Mouse (Mus musculus) Patski (cell line): ENCODE measurements around the gene Ticrr. TPM values are rescaled to one million over a fixed set of nuclear protein-coding genes. Genes with fewer than 3 reads are reported as not detected.

Source experiments
- ATAC-seq: fragments of 100-300 bp; one replicate; pipeline ENCODE4 v1.8.0; 2021
- CTCF ChIA-PET: fragments of 350-600 bp; sonication (Branson Sonifier 250); formaldehyde crosslinking; loops from one replicate; lab custom pipeline; 2022; ENCODE audit warnings: inconsistent platforms; lab: Charles Lee
- POLR2A ChIA-PET: fragments of 350-600 bp; sonication (Branson Sonifier 250); formaldehyde crosslinking; loops from one replicate; lab custom pipeline; 2022; ENCODE audit warnings: antibody characterized with exemption, inconsistent platforms; lab: Charles Lee
- DNase-seq: peaks from one replicate; pipeline ENCODE4 v3.0.0-alpha.2; 2011; ENCODE audit warnings: low read depth, low spot score
- H3K27me3 ChIP-seq: fragments of 371-371 bp; one replicate; pipeline ENCODE4 v1.5.1; 2021
- CTCF ChIP-seq: fragments of 100-300 bp; IDR thresholded peaks from one replicate; pipeline ENCODE4 v1.5.1; 2021
- in situ Hi-C: fragments of 300-500 bp; cut with MboI; formaldehyde crosslinking; loops from 3 replicates; pipeline ENCODE4 v1.11.1; 2018; ENCODE audit warnings: low pct_unique_long_range_greater_than_20kb, mixed read lengths
- polyA plus RNA-seq: library from polyadenylated mRNA; unstranded; gene quantifications from one replicate; pipeline ENCODE4 v1.2.3, GENCODE M21; 2021

Ticrr gene
- polyA plus RNA-seq = 5.1 TPM

GRCm38 (mm10) chr7:79659578-79660290 is at the start of gene Ticrr:
TSS of gene Ticrr (plus strand) at chr7:79660196.
- ATAC-seq (peak; percentile 99), DNase-seq (peak; percentile 75)
- TF ChIP-seq CTCF = no peak
- H3K27me3 ChIP-seq = no peaks in the 10 kb centered on the region
- ChIA-PET CTCF (interaction anchor here (1.2 to 1.9 kb wide), 2 partner anchors 10 to 69 kb away, joined by 3 to 5 read pairs; no protein-coding TSS in a partner anchor), POLR2A (interaction anchor here (1.4 kb wide), 1 partner anchor 47 kb away, joined by 3 read pairs; no protein-coding TSS in a partner anchor)
- in situ Hi-C loops = no loop called here

DNA sequence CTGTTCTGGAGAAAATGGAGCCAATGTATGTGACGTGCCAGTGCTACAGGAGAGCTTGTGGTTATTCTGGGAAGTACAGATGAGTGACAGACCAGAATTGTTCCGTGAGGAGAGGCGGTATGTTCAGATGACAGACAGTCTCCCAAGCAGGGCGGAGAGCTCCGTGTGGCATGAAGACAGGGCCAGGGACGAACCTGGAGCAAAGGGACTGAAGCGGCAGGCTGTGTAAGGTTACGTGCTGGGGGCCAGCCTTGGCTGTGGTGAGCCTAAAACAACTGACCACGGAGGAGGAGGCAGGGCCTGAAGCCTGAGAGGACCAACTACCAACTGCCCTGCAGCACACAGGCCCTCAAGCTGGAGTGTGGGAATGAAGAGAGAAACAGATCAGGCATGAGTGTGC is 48.1 kb upstream of the Ticrr start:
- peaks cover 21% of the 10 kb centered on the region for H3K27me3 ChIP-seq
- TF ChIP-seq CTCF = no peak
- ATAC-seq = no peak
- CTCF ChIA-PET = interaction anchor here (0.9 to 3.6 kb wide), 4 partner anchors 13 to 117 kb away, joined by 3 to 22 read pairs (median 3); no protein-coding TSS in a partner anchor
- no peak for DNase-seq
- POLR2A ChIA-PET = interaction anchor here (1.6 kb wide), 1 partner anchor 49 kb away, joined by 3 read pairs; the partner anchor contains the start of gene Ticrr
- in situ Hi-C loops = loop anchor here (5.0 kb wide), 1 partner anchor 115 kb away; no protein-coding TSS in a partner anchor

GRCm38 (mm10) chr7:79612783-79613182 is 47.2 kb upstream of the Ticrr start:
- ATAC-seq (no peak), DNase-seq (no peak)
- CTCF ChIA-PET = interaction anchor here (1.0 to 3.6 kb wide), 4 partner anchors 12 to 116 kb away, joined by 3 to 22 read pairs (median 4); no protein-coding TSS in a partner anchor
- POLR2A ChIA-PET = interaction anchor here (1.6 kb wide), 1 partner anchor 48 kb away, joined by 3 read pairs; the partner anchor contains the start of gene Ticrr
- TF ChIP-seq CTCF = peak; percentile 73
- in situ Hi-C loops = loop anchor here (5.0 kb wide), 1 partner anchor 115 kb away; no protein-coding TSS in a partner anchor
- H3K27me3 ChIP-seq = peaks cover 24% of the 10 kb centered on the region

DNA sequence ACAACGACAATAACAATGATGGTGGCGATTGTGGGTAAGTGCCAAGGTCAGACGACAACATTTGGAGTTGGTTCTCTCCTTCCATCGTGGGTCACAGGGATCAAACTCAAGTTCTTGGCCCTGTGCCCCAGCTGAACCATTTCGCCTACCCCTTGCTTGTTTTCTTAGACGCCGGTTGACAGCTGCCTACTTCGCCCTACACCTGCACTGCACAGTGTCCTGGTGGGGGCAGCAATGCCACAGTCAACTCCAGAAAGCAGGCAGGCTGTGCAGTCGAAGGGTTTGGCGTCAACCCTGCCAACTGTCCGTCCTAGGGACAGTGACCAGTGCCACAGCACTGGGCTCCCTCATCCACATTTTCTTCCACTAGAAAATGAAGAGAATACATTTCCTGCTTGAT is 46.7 kb upstream of the Ticrr start:
- H3K27me3 ChIP-seq = peaks cover 19% of the 10 kb centered on the region
- DNase-seq (no peak), ATAC-seq (no peak)
- in situ Hi-C loops = loop anchor here (5.0 kb wide), 1 partner anchor 114 kb away; no protein-coding TSS in a partner anchor
- no peak for TF ChIP-seq CTCF
- ChIA-PET POLR2A (interaction anchor here (1.6 kb wide), 1 partner anchor 47 kb away, joined by 3 read pairs; the partner anchor contains the start of gene Ticrr), CTCF (interaction anchor here (1.0 to 3.6 kb wide), 3 partner anchors 23 to 115 kb away, joined by 3 to 22 read pairs (median 4); no protein-coding TSS in a partner anchor)

- ChIA-PET POLR2A (no interaction called here), CTCF (no interaction called here)
- DNase-seq (no peak), ATAC-seq (no peak)
- in situ Hi-C loops = no loop called here
- no peak for TF ChIP-seq CTCF
- H3K27me3 ChIP-seq = peaks cover 17% of the 10 kb centered on the region
These were observed 45.0 kb upstream of the Ticrr start for GRCm38 (mm10) chr7:79615008-79615407.

DNA sequence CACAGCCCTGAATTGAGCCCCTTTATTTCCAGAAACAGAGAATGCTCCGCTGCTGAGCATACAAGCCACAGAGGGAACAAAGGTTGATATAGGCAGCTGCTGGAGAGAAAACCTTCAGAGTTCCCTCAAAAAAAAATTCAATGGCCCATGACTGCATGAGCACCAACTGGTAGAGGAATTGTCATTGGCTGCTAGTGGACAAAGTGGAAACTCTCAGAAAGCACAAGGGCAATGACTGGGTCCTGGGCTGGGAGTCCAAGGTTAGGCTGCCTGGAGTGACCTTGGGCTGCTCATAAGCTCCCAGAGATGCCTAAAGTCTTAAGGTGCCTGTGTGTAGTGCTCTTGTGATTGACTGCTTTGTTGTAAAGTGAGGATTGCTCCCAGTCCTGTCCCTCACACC is 44.1 kb upstream of the Ticrr start:
- CTCF ChIA-PET = no interaction called here
- no peak for ATAC-seq
- TF ChIP-seq CTCF = no peak
- no peak for DNase-seq
- in situ Hi-C loops = no loop called here
- H3K27me3 ChIP-seq = peaks cover 17% of the 10 kb centered on the region
- POLR2A ChIA-PET = no interaction called here

DNA sequence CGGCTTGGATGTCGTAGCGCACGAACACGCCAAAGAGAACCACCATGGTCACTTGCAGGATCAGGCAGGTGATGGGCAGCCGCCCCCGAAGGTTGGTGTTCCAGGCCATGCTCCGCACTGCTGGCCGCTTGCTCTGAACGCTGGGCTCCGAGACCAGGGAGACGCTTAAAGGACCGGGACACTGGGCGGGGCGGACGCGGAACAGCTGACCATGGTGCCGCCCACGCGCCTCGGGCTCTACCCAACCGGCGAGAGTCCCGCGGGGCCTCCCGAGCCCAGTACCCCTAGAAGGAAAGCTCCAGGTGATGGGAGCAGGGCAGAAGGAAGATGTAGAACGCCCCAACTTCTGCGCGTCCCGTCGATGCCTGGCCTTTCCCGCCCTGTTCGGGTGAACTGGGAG is 42.6 kb upstream of the Ticrr start, which contains the start of gene Rhcg:
Gene Rhcg, minus strand, starts transcription at position 240 of the 400 bp plus-strand sequence.
- ATAC-seq = no peak
- in situ Hi-C loops = no loop called here
- TF ChIP-seq CTCF = no peak
- ChIA-PET POLR2A (no interaction called here), CTCF (no interaction called here)
- DNase-seq = no peak
- peaks cover 17% of the 10 kb centered on the region for H3K27me3 ChIP-seq

GRCm38 (mm10) chr7:79619493-79619892 is 40.5 kb upstream of the Ticrr start:
- TF ChIP-seq CTCF = no peak
- DNase-seq = no peak
- no peak for ATAC-seq
- POLR2A ChIA-PET = no interaction called here
- CTCF ChIA-PET = no interaction called here
- peaks cover 16% of the 10 kb centered on the region for H3K27me3 ChIP-seq
- in situ Hi-C loops = no loop called here

- CTCF ChIA-PET = no interaction called here
- POLR2A ChIA-PET = no interaction called here
- ATAC-seq = no peak
- DNase-seq = no peak
- in situ Hi-C loops = no loop called here
- no peak for TF ChIP-seq CTCF
- peaks cover 14% of the 10 kb centered on the region for H3K27me3 ChIP-seq
These were observed 36.9 kb upstream of the Ticrr start for GRCm38 (mm10) chr7:79623086-79623485.

DNA sequence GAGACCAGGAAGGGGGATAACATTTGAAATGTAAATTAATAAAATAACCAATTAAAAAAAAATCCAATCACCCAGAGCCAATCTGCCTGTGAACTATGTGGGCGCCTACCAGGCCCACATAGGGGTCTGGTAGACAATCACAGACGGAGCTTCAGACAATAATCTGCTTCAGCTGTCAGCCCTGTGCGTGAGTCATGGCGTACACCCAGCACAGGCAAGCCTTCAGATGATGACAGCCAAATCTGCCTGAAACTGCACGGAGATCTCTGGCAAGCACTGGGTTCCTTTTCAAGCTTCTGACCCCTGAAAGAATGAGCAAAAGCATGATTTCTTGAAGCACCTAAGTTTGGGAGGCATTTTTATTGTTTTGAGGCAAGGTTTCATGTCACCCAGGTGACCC is 33.8 kb upstream of the Ticrr start:
- in situ Hi-C loops = no loop called here
- TF ChIP-seq CTCF = no peak
- DNase-seq = no peak
- POLR2A ChIA-PET = no interaction called here
- CTCF ChIA-PET = no interaction called here
- ATAC-seq = no peak
- peaks cover 22% of the 10 kb centered on the region for H3K27me3 ChIP-seq
